Mouse (Mus musculus) megakaryocyte progenitor cell, adult 5-6 weeks (primary cell): ENCODE measurements around the gene Ano5. TPM values are rescaled to one million over a fixed set of nuclear protein-coding genes. Genes with fewer than 3 reads are reported as not detected.

Experiments used
- ATAC-seq: replicated peaks from 2 replicates; pipeline ENCODE4 v1.8.0; 2016; ENCODE audit warnings: mild to moderate bottlenecking, moderate TSS enrichment, inconsistent platforms; ENCODE audit not compliant: poor library complexity
- total RNA-seq, 2 experiments: library from RNA; stranded (forward) in 1 of 2; stranded (reverse) in 1 of 2; fragments of 157-497, 149-512 nt in 1 of 2; fragments of 200-1000 nt in 1 of 2; gene quantifications; 2 replicates each; pipeline versions ENCODE4 v1.2.3 to v1.2.4; 2015 to 2017

Ano5 gene
- total RNA-seq, 2 experiments from 2014 or later: not detected

- ATAC-seq: no peak
Observed at GRCm38 (mm10) chr7:51628349-51628748, 117.5 kb downstream of the Ano5 start.

DNA sequence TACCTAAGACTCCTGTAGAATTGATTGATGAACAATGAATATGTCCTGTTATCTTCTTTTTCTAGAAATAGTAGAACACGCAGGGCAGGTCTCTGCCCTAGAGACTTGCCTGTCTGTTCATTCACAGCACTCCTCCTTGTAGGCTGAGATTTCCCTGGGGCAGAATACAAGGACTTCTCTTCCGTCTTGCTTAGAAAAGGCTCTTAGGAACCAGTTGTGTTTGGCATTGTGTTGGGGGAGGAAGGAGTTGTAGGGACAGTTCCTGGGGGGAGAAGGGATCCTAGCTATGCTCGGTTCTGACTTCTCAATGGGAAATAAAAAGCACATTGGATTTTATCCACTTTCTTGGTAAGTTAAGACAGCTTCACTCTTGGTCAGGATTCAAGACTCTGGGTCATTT lies 118.4 kb downstream of the Ano5 start:
- no peak for ATAC-seq

DNA sequence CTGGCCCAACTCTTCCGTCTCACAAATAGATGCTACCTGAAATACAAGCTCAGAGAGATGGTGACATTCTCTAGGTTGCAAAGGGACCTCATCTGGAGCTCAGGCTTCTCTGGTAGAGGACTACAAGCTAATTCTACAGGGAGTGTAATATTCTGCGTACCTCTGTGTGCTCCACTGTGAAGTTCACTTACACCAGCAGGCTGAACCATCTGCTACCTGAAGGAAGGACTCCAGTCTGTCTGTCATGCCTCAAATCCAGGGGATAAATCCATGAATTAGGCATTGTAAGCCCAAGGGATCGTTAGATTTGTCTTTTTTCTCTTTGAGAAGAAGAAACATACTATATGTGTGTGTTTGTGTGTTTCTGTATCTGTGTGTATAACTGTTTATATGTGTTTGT lies 120.3 kb downstream of the Ano5 start:
- no peak for ATAC-seq

GRCm38 (mm10) chr7:51632543-51633229 lies 121.9 kb downstream of the Ano5 start:
- ATAC-seq: no peak

GRCm38 (mm10) chr7:51633230-51633844 lies 122.5 kb downstream of the Ano5 start:
- ATAC-seq: no peak

Other genes starting within 250 kb of the Ano5 start
- not detected in 2 replicates for gene Slc17a6, start 111.0 kb downstream of the Ano5 start, total RNA-seq (2015)
- not detected in 2 replicates for gene Slc17a6, start 111.0 kb downstream of the Ano5 start, total RNA-seq (2017)